Mouse (Mus musculus): ENCODE results near the gene Olfr345. TPM values are rescaled to one million over a fixed set of nuclear protein-coding genes. Genes with fewer than 3 reads are reported as not detected.

The Olfr345 gene
- polyA plus RNA-seq (2015; fragmentation: Nextera tagmentation; extraction: Ambion mirVana), result not detected in 2 replicates

DNA sequence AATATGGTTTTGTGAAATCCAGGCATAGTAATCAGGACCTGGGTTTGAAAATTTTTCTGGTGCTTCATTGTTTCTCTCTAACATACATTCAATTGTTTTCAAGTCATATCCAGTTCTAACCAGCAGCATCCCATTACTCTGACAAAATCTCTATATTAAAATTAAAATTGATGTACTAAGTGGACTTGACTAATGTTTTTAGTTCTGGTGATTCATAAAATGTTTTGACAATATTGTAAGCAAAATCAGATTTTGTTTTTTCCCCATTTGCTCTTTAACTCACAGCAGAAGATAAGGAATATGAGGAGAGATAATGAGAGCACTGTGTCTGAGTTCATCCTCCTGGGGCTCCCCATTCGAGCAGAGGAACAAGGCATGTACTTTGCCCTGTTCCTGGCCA, at the start of gene Olfr345:
Gene Olfr345, plus strand, starts transcription at position 301 of the 400 bp plus-strand sequence.
- H3K4me2 ChIP-seq (replicated peaks), result no peak within 1 kb of the TSS
- H3K36me3 ChIP-seq, result no peaks in the 10 kb centered on the region
- H3K4me1 ChIP-seq (replicated peaks), result no peaks in the 10 kb centered on the region
- H3K4me3 ChIP-seq (replicated peaks), result no peak within 1 kb of the TSS
- H3K9ac ChIP-seq (replicated peaks), result no peak within 1 kb of the TSS
- no peak for ATAC-seq
- no peak within 1 kb of the TSS for H3K27ac ChIP-seq
- WGBS, result 78% methylated on average over 1 of the region's 1 CpGs
- peaks cover 10% of the 10 kb centered on the region for H3K9me3 ChIP-seq
- H3K27me3 ChIP-seq, result no peaks in the 10 kb centered on the region

DNA sequence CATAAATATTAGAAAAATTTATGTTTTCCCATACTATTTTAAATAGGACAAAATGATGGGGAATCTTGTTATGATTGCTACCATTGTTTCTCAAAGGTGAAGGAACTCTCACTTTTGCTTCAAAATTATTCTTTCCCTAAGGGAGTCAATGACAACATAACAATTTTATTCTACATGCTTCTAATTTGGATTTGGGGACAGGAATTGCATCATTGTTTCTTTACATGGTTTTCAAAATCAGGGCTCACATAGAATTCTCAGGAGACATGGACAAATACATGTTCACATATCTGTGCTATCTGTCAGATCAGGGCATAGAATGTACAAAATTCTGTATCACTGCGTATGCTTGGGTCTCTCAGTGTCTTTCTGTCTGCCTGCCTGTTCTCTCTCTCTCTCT, 45.6 kb downstream of the Olfr345 start, which contains the start of gene Olfr346:
Gene Olfr346, plus strand, starts transcription at position 301 of the 400 bp plus-strand sequence.
- H3K4me2 ChIP-seq (replicated peaks), result no peak within 1 kb of the TSS
- H3K9ac ChIP-seq (replicated peaks), result no peak within 1 kb of the TSS
- no peaks in the 10 kb centered on the region for H3K4me1 ChIP-seq (replicated peaks)
- 96% methylated on average over 1 of the region's 1 CpGs for WGBS
- H3K27me3 ChIP-seq, result no peaks in the 10 kb centered on the region
- no peak for ATAC-seq
- H3K36me3 ChIP-seq, result no peaks in the 10 kb centered on the region
- H3K4me3 ChIP-seq (replicated peaks), result no peak within 1 kb of the TSS
- H3K9me3 ChIP-seq, result peaks cover 20% of the 10 kb centered on the region; the same call in 1 of the 2 replicates
- H3K27ac ChIP-seq, result no peak within 1 kb of the TSS

Other genes starting within 250 kb of the Olfr345 start
- not detected in 2 replicates for gene Olfr339, start 221.1 kb upstream of the Olfr345 start, polyA plus RNA-seq (2015; fragmentation: Nextera tagmentation; extraction: Ambion mirVana)
- gene Olfr340, start 187.5 kb upstream of the Olfr345 start, polyA plus RNA-seq (2015; fragmentation: Nextera tagmentation; extraction: Ambion mirVana), result not detected in 2 replicates
- not detected in 2 replicates for gene Olfr341, start 157.6 kb upstream of the Olfr345 start, polyA plus RNA-seq (2015; fragmentation: Nextera tagmentation; extraction: Ambion mirVana)
- gene Olfr342, start 115.0 kb upstream of the Olfr345 start, polyA plus RNA-seq (2015; fragmentation: Nextera tagmentation; extraction: Ambion mirVana), result not detected in 2 replicates
- gene Olfr344, start 73.4 kb upstream of the Olfr345 start, polyA plus RNA-seq (2015; fragmentation: Nextera tagmentation; extraction: Ambion mirVana), result not detected in 2 replicates
- not detected in 2 replicates for gene Olfr346, start 45.7 kb downstream of the Olfr345 start, polyA plus RNA-seq (2015; fragmentation: Nextera tagmentation; extraction: Ambion mirVana)
- gene Olfr347, start 91.9 kb downstream of the Olfr345 start, polyA plus RNA-seq (2015; fragmentation: Nextera tagmentation; extraction: Ambion mirVana), result not detected in 2 replicates
- gene Olfr348, start 144.2 kb downstream of the Olfr345 start, polyA plus RNA-seq (2015; fragmentation: Nextera tagmentation; extraction: Ambion mirVana), result not detected in 2 replicates
- gene Olfr50, start 150.5 kb downstream of the Olfr345 start, polyA plus RNA-seq (2015; fragmentation: Nextera tagmentation; extraction: Ambion mirVana), result not detected in 2 replicates
- not detected in 2 replicates for gene Olfr3, start 177.0 kb downstream of the Olfr345 start, polyA plus RNA-seq (2015; fragmentation: Nextera tagmentation; extraction: Ambion mirVana)
- gene Olfr350, start 206.3 kb downstream of the Olfr345 start, polyA plus RNA-seq (2015; fragmentation: Nextera tagmentation; extraction: Ambion mirVana), result not detected in 2 replicates
- not detected in 2 replicates for gene Olfr351, start 222.6 kb downstream of the Olfr345 start, polyA plus RNA-seq (2015; fragmentation: Nextera tagmentation; extraction: Ambion mirVana)
- gene Olfr352, start 228.4 kb downstream of the Olfr345 start, polyA plus RNA-seq (2015; fragmentation: Nextera tagmentation; extraction: Ambion mirVana), result not detected in 2 replicates

Data from midbrain, embryonic 13.5 days (tissue).